Comparison of ENCODE assay signal across 9 mouse cellular contexts in the genomic region with DNA sequence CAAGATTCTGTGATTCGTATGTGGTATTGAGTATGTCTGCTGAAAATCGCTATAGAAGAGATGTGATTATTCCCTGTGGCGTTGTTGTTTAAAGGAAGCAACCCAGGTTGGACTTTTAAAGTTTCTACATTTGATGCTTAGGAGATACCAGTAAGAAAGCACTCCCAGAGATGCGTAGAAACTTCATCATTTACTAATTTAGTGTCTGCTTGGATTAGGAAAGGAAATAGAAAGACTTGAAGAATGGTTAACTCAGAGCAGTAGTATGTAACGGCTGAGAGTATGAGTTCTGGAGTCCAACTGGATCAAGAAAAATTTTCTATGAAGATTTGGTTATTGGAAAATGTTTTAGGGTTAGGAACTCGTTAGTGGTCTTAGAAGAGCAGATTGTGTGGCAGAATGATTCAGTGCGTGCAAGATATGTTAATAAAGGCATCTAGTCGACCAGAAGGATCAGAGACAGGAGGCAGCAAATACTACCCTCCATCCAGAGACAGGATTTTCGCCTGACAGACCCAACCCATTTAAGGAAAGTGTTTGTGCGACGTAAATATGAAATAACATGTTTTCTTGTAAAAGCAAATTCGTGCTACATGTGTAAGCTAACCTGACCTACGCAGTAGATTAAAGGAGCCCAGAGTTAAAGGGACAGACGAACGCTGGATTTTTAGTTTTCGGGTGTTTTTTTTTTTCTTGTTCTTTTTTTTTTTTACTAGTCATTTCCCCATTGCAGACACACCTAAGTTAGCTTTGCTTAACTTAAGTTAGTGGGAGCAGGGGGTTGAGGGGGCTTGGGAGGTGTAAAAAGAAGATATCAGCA. TPM values are rescaled to one million over a fixed set of nuclear protein-coding genes. Genes with fewer than 3 reads are reported as not detected.
A peak's percentile ranks its signal among the peaks of the same experiment; 100 is the strongest.
DNase-seq lines count a peak whose midpoint lies in the region; ATAC-seq lines count a peak whose summit lies in the region.
"Had no signal": no experiment of that assay in that cellular context is flagged by ENCODE, and none has a peak within 500 bp of the region (broad histone marks: within the 10 kb centered on the region; RNA-seq: fewer than 3 reads in every experiment).

No protein-coding gene starts in this region.

- H3K9me3 ChIP-seq in forebrain, embryonic 14.5 days (replicated peaks; ENCODE audit: control insufficient read depth, low read length) = no peaks in the 10 kb centered on the region
- H3K9me3 ChIP-seq in liver, embryonic 12.5 days (replicated peaks) = no peaks in the 10 kb centered on the region

- no peak for ATAC-seq in forebrain, embryonic 14.5 days
- no peak for ATAC-seq in liver, embryonic 12.5 days
- ATAC-seq in granulocyte monocyte progenitor cell, adult 5-6 weeks (replicated peaks; ENCODE audit: poor library complexity, severe bottlenecking) = no peak

- H3K4me1 ChIP-seq in forebrain, embryonic 14.5 days (ENCODE audit: control insufficient read depth, insufficient read depth, low read length) = peaks cover 25% of the 10 kb centered on the region
- peaks cover 36% of the 10 kb centered on the region for H3K4me1 ChIP-seq in liver, embryonic 12.5 days

- no peaks in the 10 kb centered on the region for H3K27me3 ChIP-seq in forebrain, embryonic 14.5 days (replicated peaks; ENCODE audit: control insufficient read depth, insufficient read depth, low read length)
- no peaks in the 10 kb centered on the region for H3K27me3 ChIP-seq in liver, embryonic 12.5 days (replicated peaks)

- H3K36me3 ChIP-seq in forebrain, embryonic 14.5 days (ENCODE audit: control insufficient read depth, insufficient read depth, low read length) = peaks cover 37% of the 10 kb centered on the region
- peaks cover 50% of the 10 kb centered on the region for H3K36me3 ChIP-seq in liver, embryonic 12.5 days

- H3K9ac ChIP-seq in forebrain, embryonic 14.5 days (ENCODE audit: low read length) = peak overlapping the region; percentile 93
- H3K9ac ChIP-seq in liver, embryonic 12.5 days = peak overlapping the region; percentile 86

- peak overlapping the region; percentile 98; the same call in 1 of the 2 replicates for H3K27ac ChIP-seq in forebrain, embryonic 14.5 days (ENCODE audit: low read depth, low read length)
- H3K27ac ChIP-seq in liver, embryonic 12.5 days = peak overlapping the region; percentile 91; the same call in 1 of the 2 replicates

- peak overlapping the region; percentile 52 for H3K4me3 ChIP-seq in forebrain, embryonic 14.5 days (ENCODE audit: low read depth, low read length)
- H3K4me3 ChIP-seq in liver, embryonic 12.5 days = peak overlapping the region; percentile 81

- WGBS in forebrain, embryonic 14.5 days = 63% methylated on average over 16 of the region's 16 CpGs
- 67% methylated on average over 16 of the region's 16 CpGs for WGBS in liver, embryonic 12.5 days (ENCODE audit: insufficient replicate concordance)

- peak; percentile 46 for DNase-seq in cerebellum, adult 9-10 months
- no peak for DNase-seq in cerebellum, adult 11-12 months
- peak; percentile 64 for DNase-seq in A20 (ENCODE audit: low read depth, low spot score)
- no peak for DNase-seq in forebrain, embryonic 14.5 days (ENCODE audit: low spot score)
- DNase-seq in left cerebral cortex, adult 11 months (ENCODE audit: low spot score) = no peak
- no peak for DNase-seq in spleen, postnatal 14 days (ENCODE audit: low spot score in 2 of 2)

- peak overlapping the region; percentile 91 for H3K4me2 ChIP-seq in forebrain, embryonic 14.5 days (ENCODE audit: low read length)
- peak overlapping the region; percentile 95 for H3K4me2 ChIP-seq in liver, embryonic 12.5 days

RNA-seq across cellular contexts. Expression of gene Lcmt2, which starts 1.0 kb away (rescaled TPM):
- polyA plus RNA-seq in forebrain, embryonic 14.5 days (2014; fragmentation: Nextera tagmentation; extraction: Ambion mirVana) = 22.7 and 27.8 TPM in 2 replicates
- polyA plus RNA-seq in liver, embryonic 12.5 days (2016; fragmentation: Nextera tagmentation; extraction: Ambion mirVana) = 11.8 and 12.3 TPM in 2 replicates
- total RNA-seq in granulocyte monocyte progenitor cell, adult 5-6 weeks (2014; fragmentation: Nextera tagmentation) = 6.6 and 9.7 TPM in 2 replicates
- 6.6 and 7.3 TPM in 2 replicates for total RNA-seq in granulocyte monocyte progenitor cell, adult 5-6 weeks (2017)

RNA-seq across cellular contexts. Expression of gene Adal, which starts 1.2 kb away (rescaled TPM):
- 37.2 and 38.0 TPM in 2 replicates for polyA plus RNA-seq in forebrain, embryonic 14.5 days (2014; fragmentation: Nextera tagmentation; extraction: Ambion mirVana)
- 11.2 and 11.5 TPM in 2 replicates for polyA plus RNA-seq in liver, embryonic 12.5 days (2016; fragmentation: Nextera tagmentation; extraction: Ambion mirVana)
- total RNA-seq in granulocyte monocyte progenitor cell, adult 5-6 weeks (2014; fragmentation: Nextera tagmentation) = 10.4 and 17.9 TPM in 2 replicates
- total RNA-seq in granulocyte monocyte progenitor cell, adult 5-6 weeks (2017) = 9.0 and 9.2 TPM in 2 replicates

RNA-seq across cellular contexts. Expression of gene Tubgcp4, which starts 29.0 kb away (rescaled TPM):
- 38.9 and 43.7 TPM in 2 replicates for polyA plus RNA-seq in forebrain, embryonic 14.5 days (2014; fragmentation: Nextera tagmentation; extraction: Ambion mirVana)
- polyA plus RNA-seq in liver, embryonic 12.5 days (2016; fragmentation: Nextera tagmentation; extraction: Ambion mirVana) = 37.2 and 37.8 TPM in 2 replicates
- total RNA-seq in granulocyte monocyte progenitor cell, adult 5-6 weeks (2014; fragmentation: Nextera tagmentation) = 48.4 and 60.8 TPM in 2 replicates
- 27.0 and 36.1 TPM in 2 replicates for total RNA-seq in granulocyte monocyte progenitor cell, adult 5-6 weeks (2017)

RNA-seq across cellular contexts. Expression of gene Zscan29, which starts 29.5 kb away (rescaled TPM):
- polyA plus RNA-seq in forebrain, embryonic 14.5 days (2014; fragmentation: Nextera tagmentation; extraction: Ambion mirVana) = 8.5 and 9.7 TPM in 2 replicates
- 4.7 and 5.1 TPM in 2 replicates for polyA plus RNA-seq in liver, embryonic 12.5 days (2016; fragmentation: Nextera tagmentation; extraction: Ambion mirVana)
- total RNA-seq in granulocyte monocyte progenitor cell, adult 5-6 weeks (2014; fragmentation: Nextera tagmentation) = 14.1 and 21.9 TPM in 2 replicates
- 23.0 and 23.8 TPM in 2 replicates for total RNA-seq in granulocyte monocyte progenitor cell, adult 5-6 weeks (2017)

RNA-seq across cellular contexts. Expression of gene Tgm7, which starts 31.8 kb away (rescaled TPM):
- not detected in 2 replicates for polyA plus RNA-seq in forebrain, embryonic 14.5 days (2014; fragmentation: Nextera tagmentation; extraction: Ambion mirVana)
- polyA plus RNA-seq in liver, embryonic 12.5 days (2016; fragmentation: Nextera tagmentation; extraction: Ambion mirVana) = not detected in 2 replicates
- not detected in 2 replicates for total RNA-seq in granulocyte monocyte progenitor cell, adult 5-6 weeks (2014; fragmentation: Nextera tagmentation)
- not detected in 2 replicates for total RNA-seq in granulocyte monocyte progenitor cell, adult 5-6 weeks (2017)
- total RNA-seq: heart, postnatal 10 days had no signal

Comparison
In these comparisons a context has a peak if more than half of its experiments do, and no peak if none do; other contexts are left out.
1. DNase-seq: peak in cerebellum, adult 9-10 months (single experiment) and A20 (single experiment); none in cerebellum, adult 11-12 months (single experiment), forebrain, embryonic 14.5 days (single experiment), left cerebral cortex, adult 11 months (single experiment) and spleen, postnatal 14 days (0 of 2).